Comparison of ENCODE assay signal across 22 mouse cellular contexts in genomic region chr4:125441821-125442220, GRCm38 (mm10). TPM values are rescaled to one million over a fixed set of nuclear protein-coding genes. Genes with fewer than 3 reads are reported as not detected.
A peak's percentile ranks its signal among the peaks of the same experiment; 100 is the strongest.
DNase-seq lines count a peak whose midpoint lies in the region; ATAC-seq and TF ChIP-seq lines count a peak whose summit lies in the region.
"Had no signal": no experiment of that assay in that cellular context is flagged by ENCODE, and none has a peak within 500 bp of the region (broad histone marks: within the 10 kb centered on the region; RNA-seq: fewer than 3 reads in every experiment).

No protein-coding gene starts in this region.

- intact Hi-C loops in left cerebral cortex, adult 2 months (cut with DNase I), result no loop called here

- WGBS in kidney, embryonic 16.5 days, result 84% methylated on average over 4 of the region's 4 CpGs

- no peaks in the 10 kb centered on the region for H3K4me1 ChIP-seq in kidney, embryonic 16.5 days (ENCODE audit: insufficient read depth, low read length)
- H3K4me1 ChIP-seq: limb, embryonic 13.5 days had no signal

- no peak overlapping the region for H3K9ac ChIP-seq in kidney, embryonic 16.5 days (replicated peaks; ENCODE audit: low read length)
- H3K9ac ChIP-seq: hindbrain, embryonic 12.5 days; limb, embryonic 13.5 days; liver, embryonic 14.5 days; lung, embryonic 14.5 days; midbrain, embryonic 13.5 days had no signal

- no peak for TF ChIP-seq CTCF in left cerebral cortex, adult 2 months (IDR thresholded peaks at IDR 0.05)

- no peak for ATAC-seq in kidney, embryonic 16.5 days (ENCODE audit: low FRiP score, low TSS enrichment)
- ATAC-seq: activated CD4-positive, CD25-positive, alpha-beta regulatory T cell, adult 4 months; intestine, postnatal 0 days; midbrain, embryonic 13.5 days had no signal

- H3K4me2 ChIP-seq in kidney, embryonic 16.5 days (replicated peaks; ENCODE audit: low read depth, low read length), result no peak overlapping the region
- H3K4me2 ChIP-seq: hindbrain, embryonic 12.5 days; limb, embryonic 13.5 days; lung, embryonic 14.5 days; midbrain, embryonic 13.5 days had no signal

- H3K4me3 ChIP-seq in kidney, embryonic 16.5 days (ENCODE audit: low read length), result no peak overlapping the region
- H3K4me3 ChIP-seq in left cerebral cortex, adult 2 months, result no peak overlapping the region
- H3K4me3 ChIP-seq: forebrain, embryonic 10.5 days; heart, adult 2 months; hindbrain, embryonic 12.5 days; limb, embryonic 13.5 days; midbrain, embryonic 13.5 days had no signal

- H3K27ac ChIP-seq in kidney, embryonic 16.5 days (ENCODE audit: low read length), result no peak overlapping the region
- H3K27ac ChIP-seq in left cerebral cortex, adult 2 months, result no peak overlapping the region
- H3K27ac ChIP-seq: forebrain, embryonic 10.5 days; heart, adult 2 months; hindbrain, embryonic 12.5 days; limb, embryonic 13.5 days; liver, embryonic 14.5 days; midbrain, embryonic 13.5 days had no signal

- no peaks in the 10 kb centered on the region for H3K27me3 ChIP-seq in kidney, embryonic 16.5 days (ENCODE audit: insufficient read depth, low read length)

- H3K9me3 ChIP-seq in kidney, embryonic 16.5 days (ENCODE audit: low read length), result no peaks in the 10 kb centered on the region
- H3K9me3 ChIP-seq: forebrain, embryonic 10.5 days; hindbrain, embryonic 12.5 days; limb, embryonic 13.5 days; midbrain, embryonic 13.5 days had no signal

- DNase-seq in kidney, adult 9 months, result peak; percentile 66
- DNase-seq in adipocyte (ENCODE audit: low spot score), result peak; percentile 3
- DNase-seq in adrenal gland, adult 2 months, result peak; percentile 72
- DNase-seq in kidney, postnatal 14 days, result peak; percentile 5
- no peak for DNase-seq in left cerebral cortex, adult 2 months (ENCODE audit: extremely low spot score in 1 of 2, low spot score in 2 of 2)
- DNase-seq in cerebellum, postnatal 25 days, result no peak
- DNase-seq: gastrocnemius, postnatal 36 days; heart, adult 2 months; layer of hippocampus, postnatal 36 days; lung, embryonic 14.5 days; right cerebral cortex, adult 18-20 months had no signal

- no peaks in the 10 kb centered on the region for H3K36me3 ChIP-seq in kidney, embryonic 16.5 days (ENCODE audit: insufficient read depth, low read length)
- H3K36me3 ChIP-seq: forebrain, embryonic 10.5 days; hindbrain, embryonic 12.5 days; limb, embryonic 13.5 days; midbrain, embryonic 13.5 days had no signal

RNA-seq across cellular contexts. Expression of gene Grik3, which starts 48.7 kb away (rescaled TPM):
- 0.11 and 0.12 TPM in 2 replicates for polyA plus RNA-seq in kidney, embryonic 16.5 days (2015; fragmentation: Nextera tagmentation; extraction: Ambion mirVana)
- total RNA-seq in adrenal gland, adult 2 months (2021), result under 1 TPM; 0.35 to 0.37 TPM
- polyA plus RNA-seq in adrenal gland, adult 2 months (2012; rRNA removed), result 0.26 and 0.30 TPM in 2 replicates
- total RNA-seq in left cerebral cortex, adult 2 months (2021), result 10 to 100 TPM; 42.3 to 45.8 TPM
- total RNA-seq: megakaryocyte, adult 5-6 weeks; monocyte, adult 5-6 weeks; neutrophil, adult 5-6 weeks had no signal
- polyA plus RNA-seq: activated CD4-positive, CD25-positive, alpha-beta regulatory T cell, adult 4 months; lung, embryonic 14.5 days had no signal

Comparison
In these comparisons a context has a peak if more than half of its experiments do, and no peak if none do; other contexts are left out.
1. DNase-seq: peak in kidney, adult 9 months (single experiment), adipocyte (single experiment), adrenal gland, adult 2 months (single experiment) and kidney, postnatal 14 days (single experiment); none in left cerebral cortex, adult 2 months (0 of 2) and cerebellum, postnatal 25 days (0 of 2).
2. RNA of gene Grik3, which starts 48.7 kb away (total RNA-seq): 42.3 to 45.8 TPM in left cerebral cortex, adult 2 months; 0.35 to 0.37 TPM in adrenal gland, adult 2 months; every median in the first group is over 10 times any median in the second.